ENCODE assay signal across 8 mouse cellular contexts in genomic region chr11:58010226-58010781, GRCm38 (mm10). TPM values are rescaled to one million over a fixed set of nuclear protein-coding genes. Genes with fewer than 3 reads are reported as not detected.
DNase-seq lines count a peak whose midpoint lies in the region; ATAC-seq and TF ChIP-seq lines count a peak whose summit lies in the region.

No protein-coding gene starts in this region.

- DNase-seq in 3T3-L1 (ENCODE audit: low read depth, low spot score) (peak; percentile 54), MEL (ENCODE audit: low read depth, low spot score) (peak; percentile 76)
- DNase-seq in hindbrain, embryonic 11.5 days (ENCODE audit: low spot score), result peak; percentile 44
- no peak for DNase-seq in frontal cortex, postnatal 14 days (ENCODE audit: low spot score in 2 of 2)
- no peak for DNase-seq in right cerebral cortex, postnatal 10 days (ENCODE audit: low spot score in 2 of 2)

- H3K4me3 ChIP-seq in MEL (ENCODE audit: control insufficient read depth in 1 of 2, insufficient read depth in 1 of 2, low read depth in 2 of 2, low read length in 2 of 2), result peak overlapping the region; percentile 91 to 98
- H3K4me3 ChIP-seq in embryonic facial prominence, embryonic 13.5 days, result peak overlapping the region; percentile 98
- H3K4me3 ChIP-seq in hindbrain, embryonic 11.5 days (ENCODE audit: low read depth, low read length), result peak overlapping the region; percentile 77
- H3K4me3 ChIP-seq in lung, embryonic 15.5 days, result peak overlapping the region; percentile 98
- H3K4me3 ChIP-seq in olfactory bulb, adult 2 months (ENCODE audit: insufficient read depth, low read depth, low read length), result peak overlapping the region; percentile 60

- 0 out of 4 replicates have a peak, but pooled peaks of 1 of the 2 experiments have one; percentile 10 for TF ChIP-seq EP300 in MEL (IDR thresholded peaks at IDR 0.05; ENCODE audit: low read depth in 1 of 2, low read length in 2 of 2)

- TF ChIP-seq POLR2A in MEL (IDR thresholded peaks at IDR 0.05; ENCODE audit: control insufficient read depth in 1 of 2, insufficient read depth in 1 of 2, low read depth in 1 of 2, low read length in 2 of 2, poor library complexity in 1 of 2), result no peak
- TF ChIP-seq POLR2A in olfactory bulb, adult 2 months (IDR thresholded peaks at IDR 0.05; ENCODE audit: insufficient read depth, low read depth, low read length), result no peak

- peaks cover 27 to 34% of the 10 kb centered on the region in 2 experiments for H3K4me1 ChIP-seq in MEL (ENCODE audit: control insufficient read depth in 1 of 2, insufficient read depth in 2 of 2, low read length in 2 of 2)
- peaks cover 31% of the 10 kb centered on the region for H3K4me1 ChIP-seq in embryonic facial prominence, embryonic 13.5 days
- peaks cover 5% of the 10 kb centered on the region for H3K4me1 ChIP-seq in hindbrain, embryonic 11.5 days (replicated peaks; ENCODE audit: control insufficient read depth, insufficient read depth, low read length)
- peaks cover 27% of the 10 kb centered on the region for H3K4me1 ChIP-seq in lung, embryonic 15.5 days
- H3K4me1 ChIP-seq in olfactory bulb, adult 2 months (ENCODE audit: control insufficient read depth, insufficient read depth, low read length), result peaks cover 3% of the 10 kb centered on the region

- peak overlapping the region; percentile 81 for H3K27ac ChIP-seq in MEL (ENCODE audit: control insufficient read depth, low read depth, low read length)
- H3K27ac ChIP-seq in embryonic facial prominence, embryonic 13.5 days, result peak overlapping the region; percentile 90; the same call in 1 of the 2 replicates
- no peak overlapping the region for H3K27ac ChIP-seq in hindbrain, embryonic 11.5 days (ENCODE audit: low read depth, low read length)
- peak overlapping the region; percentile 90 for H3K27ac ChIP-seq in lung, embryonic 15.5 days
- H3K27ac ChIP-seq in olfactory bulb, adult 2 months (ENCODE audit: insufficient read depth, low read depth, low read length), result no peak overlapping the region; the same call in 1 of the 2 replicates

- no peaks in the 10 kb centered on the region for H3K27me3 ChIP-seq in MEL (ENCODE audit: control insufficient read depth in 1 of 2, insufficient read depth in 2 of 2, low read length in 2 of 2)
- H3K27me3 ChIP-seq in embryonic facial prominence, embryonic 13.5 days, result no peaks in the 10 kb centered on the region
- no peaks in the 10 kb centered on the region for H3K27me3 ChIP-seq in hindbrain, embryonic 11.5 days (ENCODE audit: control insufficient read depth, insufficient read depth, low read length)
- H3K27me3 ChIP-seq in lung, embryonic 15.5 days, result no peaks in the 10 kb centered on the region

- no peak for TF ChIP-seq RAD21 in MEL (IDR thresholded peaks at IDR 0.05; ENCODE audit: low read depth, low read length)

- WGBS in embryonic facial prominence, embryonic 13.5 days, result 2% methylated on average over 16 of the region's 16 CpGs
- WGBS in hindbrain, embryonic 11.5 days, result 3% methylated on average over 16 of the region's 16 CpGs
- 2% methylated on average over 16 of the region's 16 CpGs for WGBS in lung, embryonic 15.5 days
- WGBS in olfactory bulb, adult 2 months, result 1% methylated on average over 16 of the region's 16 CpGs

- H3K4me2 ChIP-seq in embryonic facial prominence, embryonic 13.5 days, result peak overlapping the region; percentile 89
- H3K4me2 ChIP-seq in hindbrain, embryonic 11.5 days (replicated peaks; ENCODE audit: low read depth, low read length), result peak overlapping the region; percentile 87
- peak overlapping the region; percentile 73 for H3K4me2 ChIP-seq in lung, embryonic 15.5 days

- no peaks in the 10 kb centered on the region for H3K9me3 ChIP-seq in MEL (replicated peaks; ENCODE audit: insufficient read depth, low read length)
- no peaks in the 10 kb centered on the region for H3K9me3 ChIP-seq in embryonic facial prominence, embryonic 13.5 days
- H3K9me3 ChIP-seq in hindbrain, embryonic 11.5 days (ENCODE audit: control insufficient read depth, low read length), result no peaks in the 10 kb centered on the region
- H3K9me3 ChIP-seq in lung, embryonic 15.5 days, result no peaks in the 10 kb centered on the region

- peaks cover 71% of the 10 kb centered on the region for H3K79me2 ChIP-seq in MEL (ENCODE audit: control insufficient read depth, insufficient read depth, low read length, poor library complexity)

- TF ChIP-seq CTCF in MEL (IDR thresholded peaks at IDR 0.05 in 2 of 3, conservative IDR thresholded peaks at IDR 0.05 in 1 of 3; ENCODE audit: control insufficient read depth in 1 of 3, insufficient read depth in 1 of 3, low read depth in 2 of 3, low read length in 3 of 3, poor library complexity in 1 of 3, severe bottlenecking in 1 of 3), result no peak
- no peak for TF ChIP-seq CTCF in olfactory bulb, adult 2 months (IDR thresholded peaks at IDR 0.05; ENCODE audit: insufficient read depth, low read depth, low read length)

- H3K36me3 ChIP-seq in MEL (ENCODE audit: control insufficient read depth in 1 of 2, insufficient read depth in 2 of 2, low read length in 2 of 2), result peaks cover 2 to 49% of the 10 kb centered on the region in 2 experiments; a peak in 3 of 4 replicates
- no peaks in the 10 kb centered on the region for H3K36me3 ChIP-seq in embryonic facial prominence, embryonic 13.5 days
- H3K36me3 ChIP-seq in hindbrain, embryonic 11.5 days (ENCODE audit: control insufficient read depth, insufficient read depth, low read length), result no peaks in the 10 kb centered on the region
- H3K36me3 ChIP-seq in lung, embryonic 15.5 days, result no peaks in the 10 kb centered on the region

- peak overlapping the region; percentile 99 for H3K9ac ChIP-seq in MEL (ENCODE audit: control insufficient read depth, low read depth, low read length, poor library complexity, severe bottlenecking)
- H3K9ac ChIP-seq in embryonic facial prominence, embryonic 13.5 days, result peak overlapping the region; percentile 97
- peak overlapping the region; percentile 86 for H3K9ac ChIP-seq in hindbrain, embryonic 11.5 days (ENCODE audit: low read depth, low read length)
- H3K9ac ChIP-seq in lung, embryonic 15.5 days, result peak overlapping the region; percentile 94

- no peak for ATAC-seq in embryonic facial prominence, embryonic 13.5 days (ENCODE audit: insufficient number of reproducible peaks, insufficient read depth, low FRiP score, low TSS enrichment, low read depth)
- ATAC-seq in hindbrain, embryonic 11.5 days (ENCODE audit: low FRiP score), result no peak
- no peak for ATAC-seq in lung, embryonic 15.5 days (ENCODE audit: borderline replicate concordance, extremely low read depth, low FRiP score, low TSS enrichment)

TF ChIP-seq in MEL, 35 proteins besides CTCF, POLR2A, EP300 and RAD21 (continues in another document):
- no peak for TF ChIP-seq CHD2 (IDR thresholded peaks at IDR 0.05; ENCODE audit: low read length)
- TF ChIP-seq GABPA (IDR thresholded peaks at IDR 0.05; ENCODE audit: low read depth, low read length), result no peak
- no peak for TF ChIP-seq POLR2AphosphoS5 (IDR thresholded peaks at IDR 0.05; ENCODE audit: borderline replicate concordance, low read depth, low read length)
- peak; percentile 74; the same call in 1 of the 2 replicates for TF ChIP-seq TBP (IDR thresholded peaks at IDR 0.05; ENCODE audit: low read depth, low read length)
- TF ChIP-seq MYB (IDR thresholded peaks at IDR 0.05; ENCODE audit: low read depth, low read length), result no peak
- TF ChIP-seq MXI1 (IDR thresholded peaks at IDR 0.05; ENCODE audit: low read depth, low read length), result peak; percentile 82
- TF ChIP-seq E2F4 (IDR thresholded peaks at IDR 0.05; ENCODE audit: borderline replicate concordance, low read depth, low read length), result no peak
- no peak for TF ChIP-seq JUND (IDR thresholded peaks at IDR 0.05; ENCODE audit: low read depth, low read length)
- TF ChIP-seq SMC3 (IDR thresholded peaks at IDR 0.05; ENCODE audit: low read depth, low read length), result no peak
- no peak for TF ChIP-seq USF2 (IDR thresholded peaks at IDR 0.05; ENCODE audit: borderline replicate concordance in 1 of 2, insufficient read depth in 1 of 2, low read depth in 1 of 2, low read length in 2 of 2)
- 0 out of 2 replicates have a peak, but pooled peaks have one; percentile 6 for TF ChIP-seq TCF12 (IDR thresholded peaks at IDR 0.05; ENCODE audit: low read depth, low read length)
- TF ChIP-seq KAT2A (conservative IDR thresholded peaks at IDR 0.05; ENCODE audit: low read depth, low read length), result no peak
- TF ChIP-seq ELF1 (IDR thresholded peaks at IDR 0.05; ENCODE audit: low read depth, low read length), result no peak
- peak; percentile 58 for TF ChIP-seq MYC (IDR thresholded peaks at IDR 0.05; ENCODE audit: low read depth, low read length)
- peak; percentile 90 for TF ChIP-seq SIN3A (IDR thresholded peaks at IDR 0.05; ENCODE audit: low read length)
- TF ChIP-seq USF1 (IDR thresholded peaks at IDR 0.05; ENCODE audit: low read depth, low read length), result no peak
- TF ChIP-seq MAZ (IDR thresholded peaks at IDR 0.05; ENCODE audit: low read depth, low read length), result peak; percentile 33; the same call in 1 of the 2 replicates
- no peak for TF ChIP-seq MAFK (IDR thresholded peaks at IDR 0.05; ENCODE audit: borderline replicate concordance, low read depth, low read length)
- 0 out of 2 replicates have a peak, but pooled peaks have one; percentile 12 for TF ChIP-seq RCOR1 (IDR thresholded peaks at IDR 0.05; ENCODE audit: low read depth, low read length)
- no peak for TF ChIP-seq NRF1 (IDR thresholded peaks at IDR 0.05; ENCODE audit: insufficient read depth, low read depth, low read length, poor library complexity, severe bottlenecking)
- no peak for TF ChIP-seq TAL1 (IDR thresholded peaks at IDR 0.05; ENCODE audit: low read length)
- TF ChIP-seq ZC3H11A (IDR thresholded peaks at IDR 0.05; ENCODE audit: low read depth, low read length), result no peak
- no peak for TF ChIP-seq MEF2A (IDR thresholded peaks at IDR 0.05; ENCODE audit: extremely low read depth, insufficient replicate concordance, low read depth, low read length, poor library complexity, severe bottlenecking)
- no peak for TF ChIP-seq POLR2AphosphoS2 (IDR thresholded peaks at IDR 0.05; ENCODE audit: low read length)
- TF ChIP-seq ZMIZ1 (IDR thresholded peaks at IDR 0.05; ENCODE audit: low read depth, low read length), result no peak
- TF ChIP-seq ETS1 (IDR thresholded peaks at IDR 0.05; ENCODE audit: low read depth, low read length), result peak; percentile 85

RNA-seq across cellular contexts. Expression of gene Larp1, which starts 1.4 kb away (rescaled TPM):
- total RNA-seq in MEL (2012; rRNA removed), result 73.9 and 88.3 TPM in 2 replicates
- 1,000 to 10,000 TPM in 1 of 2 experiments, 100 to 1,000 TPM in 1; 201 to 2,325 TPM for polyA plus RNA-seq in MEL (2012; ENCODE audit: insufficient read depth in 1 of 2, insufficient read length in 2 of 2, low read depth in 1 of 2, low replicate concordance in 2 of 2, missing spikeins in 1 of 2)
- 18.6 and 18.9 TPM in 2 replicates for polyA plus RNA-seq in embryonic facial prominence, embryonic 13.5 days (2015; fragmentation: Nextera tagmentation; extraction: Ambion mirVana)
- polyA plus RNA-seq in hindbrain, embryonic 11.5 days (2014; fragmentation: Nextera tagmentation; extraction: Ambion mirVana), result 14.5 and 18.2 TPM in 2 replicates
- 19.0 and 19.5 TPM in 2 replicates for polyA plus RNA-seq in lung, embryonic 15.5 days (2015; fragmentation: Nextera tagmentation; extraction: Ambion mirVana)
- not detected in 2 replicates for polyA plus RNA-seq in olfactory bulb, adult 2 months (2012; ENCODE audit: insufficient read depth, insufficient read length, low replicate concordance, missing spikeins)

Comparison
In these comparisons a context has a peak if more than half of its experiments do, and no peak if none do; other contexts are left out.
1. DNase-seq: peak in 3T3-L1 (single experiment), MEL (single experiment) and hindbrain, embryonic 11.5 days (single experiment); none in frontal cortex, postnatal 14 days (0 of 2) and right cerebral cortex, postnatal 10 days (0 of 2).
2. H3K27ac ChIP-seq: peak in MEL (single experiment), embryonic facial prominence, embryonic 13.5 days (single experiment) and lung, embryonic 15.5 days (single experiment); none in hindbrain, embryonic 11.5 days (single experiment) and olfactory bulb, adult 2 months (single experiment).
3. Peak in every context shown above with its lines, with median percentiles within 50 percentile points of each other: H3K4me3 ChIP-seq, H3K9ac ChIP-seq and H3K4me2 ChIP-seq.